Mouse (Mus musculus) adipocyte (in vitro differentiated cells): ENCODE measurements around the gene Grin2c.

ENCODE experiments used
- DNase-seq: peaks from one replicate; pipeline ENCODE4 v3.0.0-alpha.2; 2016; ENCODE audit warnings: low spot score

Gene Grin2c

DNA sequence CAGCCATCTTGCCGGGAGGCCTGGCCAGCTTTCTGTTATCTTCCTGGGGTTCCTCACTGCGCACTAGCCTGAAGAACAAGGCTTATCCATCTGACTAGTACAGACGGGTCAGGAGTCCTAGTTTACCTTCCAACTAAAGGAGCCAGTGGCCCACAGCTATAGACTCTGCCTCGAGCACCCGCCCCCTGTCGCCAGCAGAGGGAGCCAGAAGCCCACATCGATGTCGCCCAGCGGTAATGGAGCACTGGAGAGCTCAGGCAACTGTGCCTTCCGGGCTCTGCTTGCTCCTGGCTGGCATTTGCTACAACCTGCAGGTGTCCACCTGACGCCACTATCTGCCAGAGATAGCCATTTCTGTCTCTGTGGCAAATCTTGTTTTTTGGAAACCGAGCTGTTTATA lies 64.7 kb downstream of the Grin2c start:
- DNase-seq, result peak; percentile 79

DNA sequence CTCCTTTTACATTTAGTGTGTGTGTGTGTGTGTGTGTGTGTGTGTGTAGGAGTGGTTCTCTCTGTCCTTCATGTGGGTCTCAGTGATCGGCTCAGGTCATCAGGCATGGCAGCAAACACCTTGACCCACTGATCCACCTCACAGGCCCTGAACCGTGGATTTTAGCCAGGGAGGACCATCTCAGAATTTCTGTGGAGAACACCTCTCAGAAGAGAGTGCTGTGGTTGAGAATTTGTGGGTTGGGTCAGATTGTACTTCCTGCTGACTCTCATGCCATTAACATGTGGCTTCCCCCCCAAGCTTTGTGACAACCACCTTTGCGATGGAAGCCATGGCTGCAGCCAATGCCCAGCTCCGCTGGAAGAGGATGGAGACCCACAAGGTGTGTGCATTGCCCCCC lies 66.5 kb downstream of the Grin2c start:
- no peak for DNase-seq
